Mouse (Mus musculus): ENCODE measurements around the gene Uck1. TPM values are rescaled to one million over a fixed set of nuclear protein-coding genes. Genes with fewer than 3 reads are reported as not detected.
A peak's percentile ranks its signal among the peaks of the same experiment; 100 is the strongest.
"Not testable (repeated sequence)": the region's sequence is repeated elsewhere in the genome, so short reads cannot be mapped to it uniquely, and the experiment has no call there.

Uck1 gene
- polyA plus RNA-seq, 1 experiment from 2014 or later, result 64.1 TPM

- DNase-seq (ENCODE audit: low spot score) (no peak), ATAC-seq (ENCODE audit: low FRiP score) (no peak)
- no peak overlapping the region for H3K4me2 ChIP-seq (replicated peaks; ENCODE audit: low read depth, low read length)
- no peaks in the 10 kb centered on the region for H3K27me3 ChIP-seq (ENCODE audit: control insufficient read depth, insufficient read depth, low read length)
- H3K4me1 ChIP-seq (replicated peaks; ENCODE audit: control insufficient read depth, insufficient read depth, low read length), result no peaks in the 10 kb centered on the region
- no peaks in the 10 kb centered on the region for H3K9me3 ChIP-seq (ENCODE audit: control insufficient read depth, low read length)
- no peak overlapping the region for H3K9ac ChIP-seq (ENCODE audit: low read depth, low read length)
- H3K4me3 ChIP-seq (ENCODE audit: low read depth, low read length), result no peak overlapping the region
- 92% methylated on average over 10 of the region's 10 CpGs for WGBS
- peaks cover 14% of the 10 kb centered on the region; the same call in 1 of the 2 replicates for H3K36me3 ChIP-seq (ENCODE audit: control insufficient read depth, insufficient read depth, low read length)
- no peak overlapping the region for H3K27ac ChIP-seq (ENCODE audit: low read depth, low read length)
Measured at GRCm38 (mm10) chr2:32302952-32303351, 43.0 kb upstream of the Uck1 start.

GRCm38 (mm10) chr2:32299469-32299868, 39.5 kb upstream of the Uck1 start:
- Histone ChIP-seq H3K27ac (ENCODE audit: low read depth, low read length) (no peak overlapping the region), H3K27me3 (ENCODE audit: control insufficient read depth, insufficient read depth, low read length) (no peaks in the 10 kb centered on the region), H3K4me1 (replicated peaks; ENCODE audit: control insufficient read depth, insufficient read depth, low read length) (no peaks in the 10 kb centered on the region), H3K4me2 (replicated peaks; ENCODE audit: low read depth, low read length) (no peak overlapping the region), H3K9me3 (ENCODE audit: control insufficient read depth, low read length) (no peaks in the 10 kb centered on the region), H3K36me3 (ENCODE audit: control insufficient read depth, insufficient read depth, low read length) (0 out of 2 replicates have a peak, but pooled peaks cover 3% of the 10 kb centered on the region), H3K9ac (ENCODE audit: low read depth, low read length) (no peak overlapping the region), H3K4me3 (ENCODE audit: low read depth, low read length) (no peak overlapping the region)
- ATAC-seq (ENCODE audit: low FRiP score) (no peak), DNase-seq (ENCODE audit: low spot score) (no peak)
- 88% methylated on average over 4 of the region's 4 CpGs for WGBS

DNA sequence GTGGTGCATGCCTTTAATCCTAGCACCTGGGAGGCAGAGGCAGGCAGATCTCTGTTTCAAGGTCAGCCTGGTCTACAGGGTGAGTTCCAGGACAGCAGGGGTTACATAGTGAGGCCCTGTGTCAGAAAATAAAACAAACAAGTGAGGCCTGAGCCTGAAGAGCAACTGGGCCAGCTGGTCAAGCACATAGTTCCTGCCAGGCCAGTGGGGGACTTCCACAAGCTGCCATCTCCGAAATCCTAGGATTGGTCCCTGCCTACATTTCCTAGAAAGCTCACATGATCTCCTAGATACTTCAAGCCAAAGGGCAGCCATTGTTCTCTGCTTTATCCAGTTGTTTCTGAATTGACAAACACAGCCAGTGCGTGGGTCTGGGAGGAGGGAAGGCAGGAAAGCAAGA, 35.9 kb upstream of the Uck1 start:
- H3K9me3 ChIP-seq (ENCODE audit: control insufficient read depth, low read length); ATAC-seq (ENCODE audit: low FRiP score); DNase-seq (ENCODE audit: low spot score); H3K4me3 ChIP-seq (ENCODE audit: low read depth, low read length); H3K4me1 ChIP-seq (replicated peaks; ENCODE audit: control insufficient read depth, insufficient read depth, low read length); H3K4me2 ChIP-seq (replicated peaks; ENCODE audit: low read depth, low read length); H3K36me3 ChIP-seq (ENCODE audit: control insufficient read depth, insufficient read depth, low read length); H3K27ac ChIP-seq (ENCODE audit: low read depth, low read length); H3K27me3 ChIP-seq (ENCODE audit: control insufficient read depth, insufficient read depth, low read length); H3K9ac ChIP-seq (ENCODE audit: low read depth, low read length): not testable (repeated sequence)
- WGBS, result 87% methylated on average over 2 of the region's 2 CpGs

GRCm38 (mm10) chr2:32295285-32295684, 35.3 kb upstream of the Uck1 start:
- ATAC-seq (ENCODE audit: low FRiP score), result no peak
- 93% methylated on average over 3 of the region's 3 CpGs for WGBS
- no peak overlapping the region for H3K9ac ChIP-seq (ENCODE audit: low read depth, low read length)
- H3K4me3 ChIP-seq (ENCODE audit: low read depth, low read length), result no peak overlapping the region
- no peaks in the 10 kb centered on the region for H3K9me3 ChIP-seq (ENCODE audit: control insufficient read depth, low read length)
- no peaks in the 10 kb centered on the region for H3K27me3 ChIP-seq (ENCODE audit: control insufficient read depth, insufficient read depth, low read length)
- H3K36me3 ChIP-seq (ENCODE audit: control insufficient read depth, insufficient read depth, low read length), result 0 out of 2 replicates have a peak, but pooled peaks cover 3% of the 10 kb centered on the region
- H3K27ac ChIP-seq (ENCODE audit: low read depth, low read length), result no peak overlapping the region
- no peak for DNase-seq (ENCODE audit: low spot score)
- no peak overlapping the region for H3K4me2 ChIP-seq (replicated peaks; ENCODE audit: low read depth, low read length)
- H3K4me1 ChIP-seq (replicated peaks; ENCODE audit: control insufficient read depth, insufficient read depth, low read length), result no peaks in the 10 kb centered on the region

DNA sequence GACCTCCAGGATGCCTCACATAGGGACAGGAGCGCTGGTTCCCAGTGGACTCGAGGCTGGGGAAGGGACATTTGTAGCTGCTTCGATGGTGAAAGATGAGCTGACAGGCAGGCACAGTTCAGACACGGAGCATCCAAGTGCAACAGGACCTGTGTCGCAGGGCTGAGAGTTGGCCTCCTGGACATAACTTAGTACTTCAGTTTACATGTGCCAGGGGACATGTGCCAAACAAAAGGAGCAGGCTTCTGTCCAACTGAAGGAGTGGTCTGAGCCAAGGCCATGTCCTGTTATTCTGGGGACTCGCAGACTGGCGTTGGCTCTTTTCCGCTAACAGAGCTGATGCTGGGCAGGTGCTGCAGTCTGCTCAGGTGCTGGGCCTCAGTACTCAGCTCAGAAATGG, 34.4 kb upstream of the Uck1 start:
- Histone ChIP-seq H3K36me3 (ENCODE audit: control insufficient read depth, insufficient read depth, low read length) (0 out of 2 replicates have a peak, but pooled peaks cover 3% of the 10 kb centered on the region), H3K4me2 (replicated peaks; ENCODE audit: low read depth, low read length) (no peak overlapping the region), H3K27ac (ENCODE audit: low read depth, low read length) (no peak overlapping the region), H3K27me3 (ENCODE audit: control insufficient read depth, insufficient read depth, low read length) (no peaks in the 10 kb centered on the region), H3K9ac (ENCODE audit: low read depth, low read length) (no peak overlapping the region), H3K4me1 (replicated peaks; ENCODE audit: control insufficient read depth, insufficient read depth, low read length) (no peaks in the 10 kb centered on the region), H3K9me3 (ENCODE audit: control insufficient read depth, low read length) (no peaks in the 10 kb centered on the region), H3K4me3 (ENCODE audit: low read depth, low read length) (no peak overlapping the region)
- WGBS, result 84% methylated on average over 8 of the region's 8 CpGs
- DNase-seq (ENCODE audit: low spot score) (no peak), ATAC-seq (ENCODE audit: low FRiP score) (no peak)

DNA sequence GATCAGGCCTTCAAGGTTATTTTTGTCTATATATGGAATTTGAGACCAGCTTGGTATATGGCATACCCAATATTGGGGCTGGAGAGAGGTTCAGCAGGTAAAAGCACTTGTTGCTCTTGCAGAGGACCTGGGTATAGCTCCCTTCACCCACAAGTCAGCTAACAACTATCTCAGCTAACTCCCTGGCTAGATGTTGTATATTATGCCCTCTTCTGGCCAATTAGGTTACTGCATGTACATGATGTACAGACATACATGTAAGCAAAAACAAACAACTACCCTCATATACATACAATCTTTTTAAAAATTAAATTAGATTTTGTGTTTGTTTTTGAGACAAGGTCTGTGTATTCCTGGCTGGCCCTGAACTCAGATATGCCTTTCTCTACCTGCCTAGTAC, 29.6 kb upstream of the Uck1 start:
- Histone ChIP-seq H3K9ac (ENCODE audit: low read depth, low read length) (no peak overlapping the region), H3K4me2 (replicated peaks; ENCODE audit: low read depth, low read length) (no peak overlapping the region), H3K4me1 (replicated peaks; ENCODE audit: control insufficient read depth, insufficient read depth, low read length) (no peaks in the 10 kb centered on the region), H3K36me3 (ENCODE audit: control insufficient read depth, insufficient read depth, low read length) (no peaks in the 10 kb centered on the region), H3K27ac (ENCODE audit: low read depth, low read length) (no peak overlapping the region), H3K4me3 (ENCODE audit: low read depth, low read length) (no peak overlapping the region), H3K27me3 (ENCODE audit: control insufficient read depth, insufficient read depth, low read length) (no peaks in the 10 kb centered on the region), H3K9me3 (ENCODE audit: control insufficient read depth, low read length) (no peaks in the 10 kb centered on the region)
- ATAC-seq (ENCODE audit: low FRiP score), result no peak
- peak; percentile 52 for DNase-seq (ENCODE audit: low spot score)

GRCm38 (mm10) chr2:32288371-32288931, 28.5 kb upstream of the Uck1 start:
- Histone ChIP-seq H3K4me2 (replicated peaks; ENCODE audit: low read depth, low read length) (peak overlapping the region; percentile 48), H3K4me3 (ENCODE audit: low read depth, low read length) (peak overlapping the region; percentile 98), H3K36me3 (ENCODE audit: control insufficient read depth, insufficient read depth, low read length) (no peaks in the 10 kb centered on the region), H3K9ac (ENCODE audit: low read depth, low read length) (peak overlapping the region; percentile 64), H3K9me3 (ENCODE audit: control insufficient read depth, low read length) (no peaks in the 10 kb centered on the region), H3K4me1 (replicated peaks; ENCODE audit: control insufficient read depth, insufficient read depth, low read length) (no peaks in the 10 kb centered on the region), H3K27ac (ENCODE audit: low read depth, low read length) (no peak overlapping the region), H3K27me3 (ENCODE audit: control insufficient read depth, insufficient read depth, low read length) (no peaks in the 10 kb centered on the region)
- 3% methylated on average over 29 of the region's 29 CpGs for WGBS
- peak; percentile 48 for DNase-seq (ENCODE audit: low spot score)
- peak; percentile 81 for ATAC-seq (ENCODE audit: low FRiP score)

GRCm38 (mm10) chr2:32287923-32288367, 28.0 kb upstream of the Uck1 start, which contains the start of gene Swi5:
Gene Swi5, minus strand, starts transcription at chr2:32288075.
- Histone ChIP-seq H3K36me3 (ENCODE audit: control insufficient read depth, insufficient read depth, low read length) (no peaks in the 10 kb centered on the region), H3K9ac (ENCODE audit: low read depth, low read length) (peak within 1 kb of the TSS; percentile 90), H3K4me3 (ENCODE audit: low read depth, low read length) (peak within 1 kb of the TSS; percentile 98), H3K27me3 (ENCODE audit: control insufficient read depth, insufficient read depth, low read length) (no peaks in the 10 kb centered on the region), H3K27ac (ENCODE audit: low read depth, low read length) (peak within 1 kb of the TSS; percentile 67), H3K4me2 (replicated peaks; ENCODE audit: low read depth, low read length) (peak within 1 kb of the TSS; percentile 82), H3K4me1 (replicated peaks; ENCODE audit: control insufficient read depth, insufficient read depth, low read length) (no peaks in the 10 kb centered on the region), H3K9me3 (ENCODE audit: control insufficient read depth, low read length) (no peaks in the 10 kb centered on the region)
- ATAC-seq (ENCODE audit: low FRiP score) (peak; percentile 99), DNase-seq (ENCODE audit: low spot score) (peak; percentile 100)
- WGBS, result under 1% methylated on average over 41 of the region's 41 CpGs

DNA sequence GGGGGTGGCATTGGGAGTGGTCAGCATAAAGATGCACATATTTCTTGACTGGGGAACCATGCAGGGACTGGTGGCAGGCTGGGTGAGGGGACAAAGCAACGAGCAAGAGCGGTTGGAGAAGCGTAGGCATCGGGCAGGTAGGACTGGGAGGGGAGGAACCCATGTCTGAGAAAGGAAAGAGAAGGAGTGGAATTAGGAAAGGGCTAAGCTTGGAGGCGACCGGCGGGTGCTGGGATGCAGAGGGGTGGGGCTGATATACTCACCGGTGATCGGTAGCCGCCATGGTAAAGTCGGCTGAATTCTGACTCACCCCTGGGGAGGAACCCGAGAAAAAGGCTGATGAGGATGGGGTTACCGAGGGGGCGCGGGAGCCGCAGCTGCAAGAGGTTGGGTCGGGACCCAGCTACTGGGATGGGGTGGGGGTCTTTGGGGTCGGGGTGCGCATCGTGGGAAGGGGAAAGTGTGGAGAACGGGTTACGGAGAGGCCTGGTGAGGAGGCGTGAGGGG, 27.4 kb upstream of the Uck1 start, which contains the start of gene Golga2:
TSS of gene Golga2 (plus strand) at position 51 of the 507 bp plus-strand sequence.
- under 1% methylated on average over 22 of the region's 23 CpGs for WGBS
- H3K4me2 ChIP-seq (replicated peaks; ENCODE audit: low read depth, low read length), result peak within 1 kb of the TSS; percentile 82
- no peak; the same call in 1 of the 2 replicates for ATAC-seq (ENCODE audit: low FRiP score)
- H3K9me3 ChIP-seq (ENCODE audit: control insufficient read depth, low read length), result no peaks in the 10 kb centered on the region
- H3K9ac ChIP-seq (ENCODE audit: low read depth, low read length), result peak within 1 kb of the TSS; percentile 90
- peak within 1 kb of the TSS; percentile 67 for H3K27ac ChIP-seq (ENCODE audit: low read depth, low read length)
- peak within 1 kb of the TSS; percentile 98 for H3K4me3 ChIP-seq (ENCODE audit: low read depth, low read length)
- DNase-seq (ENCODE audit: low spot score), result no peak
- H3K36me3 ChIP-seq (ENCODE audit: control insufficient read depth, insufficient read depth, low read length), result no peaks in the 10 kb centered on the region
- H3K4me1 ChIP-seq (replicated peaks; ENCODE audit: control insufficient read depth, insufficient read depth, low read length), result no peaks in the 10 kb centered on the region
- H3K27me3 ChIP-seq (ENCODE audit: control insufficient read depth, insufficient read depth, low read length), result no peaks in the 10 kb centered on the region
